ENCODE assay signal across 8 mouse cellular contexts in the genomic region with DNA sequence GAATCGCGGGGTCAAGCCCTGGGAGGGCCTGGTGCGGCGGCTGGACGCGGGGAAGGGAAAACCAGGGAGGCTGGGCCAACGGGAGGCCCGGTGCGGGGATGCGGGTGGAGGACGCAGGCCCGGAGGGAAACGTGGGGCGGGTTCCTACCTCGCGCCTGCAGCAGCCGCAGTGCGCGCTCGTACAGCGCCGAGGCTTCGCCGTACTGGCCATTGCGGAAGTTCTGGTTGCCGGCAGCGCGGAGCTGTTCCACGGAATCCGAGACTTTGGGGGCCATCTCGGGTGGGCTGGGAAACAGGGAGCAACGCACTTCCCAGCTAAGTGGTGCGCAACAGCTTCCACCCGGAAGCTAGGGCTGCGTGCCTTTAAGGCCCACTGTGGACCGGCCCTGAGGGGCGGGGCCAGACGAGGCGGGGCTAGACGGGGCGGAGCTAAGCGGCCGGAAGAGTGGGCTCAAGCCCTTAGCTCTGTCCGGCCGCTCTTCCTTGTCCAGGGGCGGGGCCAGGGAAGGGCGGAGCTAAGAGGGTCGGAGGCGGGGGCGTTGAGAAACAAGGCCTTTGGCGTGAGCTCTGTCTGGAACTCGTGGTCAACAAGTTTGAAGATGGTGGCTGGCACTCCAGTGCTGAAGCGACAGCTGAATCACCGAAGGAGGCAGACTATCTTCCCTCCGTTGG. TPM values are rescaled to one million over a fixed set of nuclear protein-coding genes. Genes with fewer than 3 reads are reported as not detected.
DNase-seq lines count a peak whose midpoint lies in the region; ATAC-seq and TF ChIP-seq lines count a peak whose summit lies in the region.

A gene (minus strand): TSS at position 405 of the 672 bp plus-strand sequence.

- no peak for TF ChIP-seq RAD21 in MEL (IDR thresholded peaks at IDR 0.05; ENCODE audit: low read depth, low read length)

- no peaks in the 10 kb centered on the region for H3K27me3 ChIP-seq in MEL (ENCODE audit: control insufficient read depth in 1 of 2, insufficient read depth in 2 of 2, low read length in 2 of 2)
- no peaks in the 10 kb centered on the region for H3K27me3 ChIP-seq in cerebellum, adult 2 months (ENCODE audit: control insufficient read depth, insufficient read depth, low read length)
- no peaks in the 10 kb centered on the region for H3K27me3 ChIP-seq in lung, embryonic 16.5 days (ENCODE audit: control insufficient read depth, insufficient read depth, low read depth, low read length)

- H3K36me3 ChIP-seq in MEL (ENCODE audit: control insufficient read depth in 1 of 2, insufficient read depth in 2 of 2, low read length in 2 of 2) = peaks cover 2 to 26% of the 10 kb centered on the region in 2 experiments
- H3K36me3 ChIP-seq in lung, embryonic 16.5 days (ENCODE audit: control insufficient read depth, insufficient read depth, low read length) = no peaks in the 10 kb centered on the region

- no peak; a peak in 1 of 4 replicates for TF ChIP-seq EP300 in MEL (IDR thresholded peaks at IDR 0.05; ENCODE audit: low read depth in 1 of 2, low read length in 2 of 2)

- WGBS in cerebellum, adult 2 months = 1% methylated on average over 54 of the region's 55 CpGs
- under 1% methylated on average over 51 of the region's 55 CpGs for WGBS in lung, embryonic 16.5 days

- DNase-seq in MEL (ENCODE audit: low read depth, low spot score) = peak; percentile 96
- peak; percentile 94 for DNase-seq in cerebellum, adult 2 months
- DNase-seq in forelimb bud, embryonic 11.5 days (ENCODE audit: low read depth, low spot score) = peak; percentile 92
- DNase-seq in layer of hippocampus, adult 9-10 months (ENCODE audit: low spot score) = peak; percentile 55
- peak; percentile 82 for DNase-seq in ovary, postnatal 10 days (ENCODE audit: low spot score)
- peak; percentile 73 to 79 for DNase-seq in thymus, postnatal 10 days (ENCODE audit: low spot score in 2 of 2)

- H3K9ac ChIP-seq in MEL (ENCODE audit: control insufficient read depth, low read depth, low read length, poor library complexity, severe bottlenecking) = peak within 1 kb of the TSS; percentile 89
- peak within 1 kb of the TSS; percentile 93 for H3K9ac ChIP-seq in lung, embryonic 16.5 days (ENCODE audit: low read length)

- peak within 1 kb of the TSS; percentile 86 to 89 for H3K4me3 ChIP-seq in MEL (ENCODE audit: control insufficient read depth in 1 of 2, insufficient read depth in 1 of 2, low read depth in 2 of 2, low read length in 2 of 2)
- H3K4me3 ChIP-seq in cerebellum, adult 2 months (replicated peaks; ENCODE audit: insufficient read depth, low read depth, low read length) = peak within 1 kb of the TSS; percentile 82
- peak within 1 kb of the TSS; percentile 100 for H3K4me3 ChIP-seq in lung, embryonic 16.5 days (ENCODE audit: low read length)

- peak within 1 kb of the TSS; percentile 63 for H3K27ac ChIP-seq in MEL (ENCODE audit: control insufficient read depth, low read depth, low read length)
- H3K27ac ChIP-seq in cerebellum, adult 2 months (ENCODE audit: insufficient read depth, low read length) = peak within 1 kb of the TSS; percentile 70
- peak within 1 kb of the TSS; percentile 75 for H3K27ac ChIP-seq in lung, embryonic 16.5 days (ENCODE audit: low read length)

- no peaks in the 10 kb centered on the region for H3K9me3 ChIP-seq in MEL (replicated peaks; ENCODE audit: insufficient read depth, low read length)
- no peaks in the 10 kb centered on the region for H3K9me3 ChIP-seq in lung, embryonic 16.5 days (ENCODE audit: control insufficient read depth, low read length)

- peaks cover 51% of the 10 kb centered on the region for H3K79me2 ChIP-seq in MEL (ENCODE audit: control insufficient read depth, insufficient read depth, low read length, poor library complexity)

- peak; percentile 92 to 97 for TF ChIP-seq POLR2A in MEL (IDR thresholded peaks at IDR 0.05; ENCODE audit: control insufficient read depth in 1 of 2, insufficient read depth in 1 of 2, low read depth in 1 of 2, low read length in 2 of 2, poor library complexity in 1 of 2)
- peak; percentile 88 for TF ChIP-seq POLR2A in cerebellum, adult 2 months (IDR thresholded peaks at IDR 0.05; ENCODE audit: borderline replicate concordance, insufficient read depth, low read length)

- H3K4me2 ChIP-seq in lung, embryonic 16.5 days (ENCODE audit: low read depth, low read length) = peak within 1 kb of the TSS; percentile 97

- no peak for TF ChIP-seq CTCF in MEL (IDR thresholded peaks at IDR 0.05 in 2 of 3, conservative IDR thresholded peaks at IDR 0.05 in 1 of 3; ENCODE audit: control insufficient read depth in 1 of 3, insufficient read depth in 1 of 3, low read depth in 2 of 3, low read length in 3 of 3, poor library complexity in 1 of 3, severe bottlenecking in 1 of 3)
- no peak for TF ChIP-seq CTCF in cerebellum, adult 2 months (IDR thresholded peaks at IDR 0.05; ENCODE audit: borderline replicate concordance, insufficient read depth, low read depth, low read length)

- peak; percentile 72 to 74 for ATAC-seq in hematopoietic stem cell, adult 5-6 weeks (replicated peaks in 1 of 2; ENCODE audit: insufficient read depth in 1 of 2, low FRiP score in 2 of 2, low TSS enrichment in 1 of 2, low read depth in 1 of 2, poor library complexity in 2 of 2, severe bottlenecking in 2 of 2)
- ATAC-seq in lung, embryonic 16.5 days (ENCODE audit: low read depth) = peak; percentile 98

- peaks cover 0 to 22% of the 10 kb centered on the region in 2 experiments for H3K4me1 ChIP-seq in MEL (ENCODE audit: control insufficient read depth in 1 of 2, insufficient read depth in 2 of 2, low read length in 2 of 2)
- H3K4me1 ChIP-seq in cerebellum, adult 2 months (ENCODE audit: control insufficient read depth, insufficient read depth, low read length) = peaks cover 3% of the 10 kb centered on the region
- peaks cover 23% of the 10 kb centered on the region for H3K4me1 ChIP-seq in lung, embryonic 16.5 days (replicated peaks; ENCODE audit: control insufficient read depth, insufficient read depth, low read length)

TF ChIP-seq in MEL, 35 proteins besides CTCF, POLR2A, EP300 and RAD21:
- TF ChIP-seq MAZ (IDR thresholded peaks at IDR 0.05; ENCODE audit: low read depth, low read length) (peak; percentile 51; the same call in 1 of the 2 replicates), USF1 (IDR thresholded peaks at IDR 0.05; ENCODE audit: low read depth, low read length) (peak; percentile 9; the same call in 1 of the 2 replicates), USF2 (IDR thresholded peaks at IDR 0.05; ENCODE audit: borderline replicate concordance in 1 of 2, insufficient read depth in 1 of 2, low read depth in 1 of 2, low read length in 2 of 2) (no peak), ETS1 (IDR thresholded peaks at IDR 0.05; ENCODE audit: low read depth, low read length) (no peak), MEF2A (IDR thresholded peaks at IDR 0.05; ENCODE audit: extremely low read depth, insufficient replicate concordance, low read depth, low read length, poor library complexity, severe bottlenecking) (no peak), ELF1 (IDR thresholded peaks at IDR 0.05; ENCODE audit: low read depth, low read length) (peak; percentile 97), TBP (IDR thresholded peaks at IDR 0.05; ENCODE audit: low read depth, low read length) (peak; percentile 94), CHD1 (IDR thresholded peaks at IDR 0.05; ENCODE audit: low read depth, low read length) (no peak), ZMIZ1 (IDR thresholded peaks at IDR 0.05; ENCODE audit: low read depth, low read length) (peak; percentile 74), RCOR1 (IDR thresholded peaks at IDR 0.05; ENCODE audit: low read depth, low read length) (no peak), MXI1 (IDR thresholded peaks at IDR 0.05; ENCODE audit: low read depth, low read length) (peak; percentile 64), SIN3A (IDR thresholded peaks at IDR 0.05; ENCODE audit: low read length) (peak; percentile 55), MYC (IDR thresholded peaks at IDR 0.05; ENCODE audit: low read depth, low read length) (peak; percentile 53; the same call in 1 of the 2 replicates), UBTF (IDR thresholded peaks at IDR 0.05; ENCODE audit: borderline replicate concordance, insufficient read depth, low read depth, low read length) (no peak), GABPA (IDR thresholded peaks at IDR 0.05; ENCODE audit: low read depth, low read length) (no peak), NELFE (IDR thresholded peaks at IDR 0.05; ENCODE audit: low read depth, low read length) (peak; percentile 95), ZC3H11A (IDR thresholded peaks at IDR 0.05; ENCODE audit: low read depth, low read length) (no peak), MAFK (IDR thresholded peaks at IDR 0.05; ENCODE audit: borderline replicate concordance, low read depth, low read length) (no peak), MAX (IDR thresholded peaks at IDR 0.05; ENCODE audit: low read length) (peak; percentile 84; the same call in 1 of the 2 replicates), HCFC1 (IDR thresholded peaks at IDR 0.05; ENCODE audit: low read depth, low read length) (peak; percentile 73), MYB (IDR thresholded peaks at IDR 0.05; ENCODE audit: low read depth, low read length) (no peak), POLR2AphosphoS2 (IDR thresholded peaks at IDR 0.05; ENCODE audit: low read length) (peak; percentile 87), BHLHE40 (IDR thresholded peaks at IDR 0.05; ENCODE audit: borderline replicate concordance, low read depth, low read length) (no peak)

RNA-seq across cellular contexts. Expression of the gene that starts here (rescaled TPM):
- total RNA-seq in MEL (2012; rRNA removed) = 31.7 and 38.9 TPM in 2 replicates
- polyA plus RNA-seq in MEL (2012; ENCODE audit: insufficient read depth in 1 of 2, insufficient read length in 2 of 2, low read depth in 1 of 2, low replicate concordance in 2 of 2, missing spikeins in 1 of 2) = 10 to 100 TPM in 1 of 2 experiments, not detected in 1; 48.7 TPM
- 66.9 and 71.5 TPM in 2 replicates for polyA plus RNA-seq in cerebellum, adult 2 months (2012; rRNA removed)
- 44.8 and 46.7 TPM in 2 replicates for total RNA-seq in hematopoietic stem cell, adult 5-6 weeks (2017)
- 51.3 and 54.2 TPM in 2 replicates for polyA plus RNA-seq in lung, embryonic 16.5 days (2015; fragmentation: Nextera tagmentation; extraction: Ambion mirVana)

Comparison
In these comparisons a context has a peak if more than half of its experiments do, and no peak if none do; other contexts are left out.
1. Peak in every context shown above with its lines: DNase-seq, ATAC-seq, H3K4me3 ChIP-seq and H3K27ac ChIP-seq.